Mouse (Mus musculus): ENCODE measurements around the gene Gpr68.

GRCm38 (mm10) chr12:100899111-100899640 is 8.8 kb downstream of the Gpr68 start:
- no peak for TF ChIP-seq CTCF (IDR thresholded peaks at IDR 0.05; ENCODE audit: borderline replicate concordance, control insufficient read depth, extremely low read depth, insufficient read depth, low read length, poor library complexity)
- no peak for TF ChIP-seq POLR2A (IDR thresholded peaks at IDR 0.05; ENCODE audit: control insufficient read depth, extremely low read depth, insufficient read depth, low read length, poor library complexity)

Measured in thymus, adult 2 months (tissue).